Mouse (Mus musculus) MEL (cell line): ENCODE measurements around the gene Clptm1. TPM values are rescaled to one million over a fixed set of nuclear protein-coding genes. Genes with fewer than 3 reads are reported as not detected.

ENCODE experiments used
- DNase-seq: peaks from one replicate; pipeline ENCODE4 v3.0.0; 2011; ENCODE audit warnings: low read depth, low spot score
- H3K27ac ChIP-seq: 2 replicates; pipeline ENCODE4 v1.5.1; 2012; ENCODE audit warnings: low read depth, mild to moderate bottlenecking, control low read depth, low read length, moderate library complexity; ENCODE audit not compliant: control insufficient read depth
- H3K27me3 ChIP-seq, 2 experiments: fragments of 150-350 bp in 1 of 2; sonication (generic) in 1 of 2; 2 replicates each; pipeline ENCODE4 v1.6.1; 2012; ENCODE audit warnings: low read length in 2 of 2, mild to moderate bottlenecking in 2 of 2, improper control_type of control experiment in 1 of 2, moderate library complexity in 1 of 2; ENCODE audit not compliant: insufficient read depth in 2 of 2, control insufficient read depth in 1 of 2
- H3K36me3 ChIP-seq, 2 experiments: 2 replicates each; pipeline ENCODE4 v1.6.1; 2012 to 2014; ENCODE audit warnings: low read length in 2 of 2, improper control_type of control experiment in 1 of 2, inconsistent platforms in 1 of 2, mild to moderate bottlenecking in 1 of 2; ENCODE audit not compliant: insufficient read depth in 2 of 2, control insufficient read depth in 1 of 2
- H3K4me1 ChIP-seq, 2 experiments: fragments of 150-350 bp in 1 of 2; sonication (generic) in 1 of 2; 2 replicates each; pipeline ENCODE4 v1.6.1; 2012; ENCODE audit warnings: low read length in 2 of 2, improper control_type of control experiment in 1 of 2, mild to moderate bottlenecking in 1 of 2; ENCODE audit not compliant: insufficient read depth in 2 of 2, control insufficient read depth in 1 of 2
- H3K4me3 ChIP-seq, 2 experiments: fragments of 150-350 bp in 1 of 2; sonication (generic) in 1 of 2; 2 replicates each; pipeline ENCODE4 v1.5.1; 2012; ENCODE audit warnings: low read depth in 2 of 2, low read length in 2 of 2, mild to moderate bottlenecking in 2 of 2, moderate library complexity in 2 of 2, control low read depth in 1 of 2, improper control_type of control experiment in 1 of 2; ENCODE audit not compliant: control insufficient read depth in 1 of 2, insufficient read depth in 1 of 2
- H3K79me2 ChIP-seq: 2 replicates; pipeline ENCODE4 v1.6.1; 2012; ENCODE audit warnings: mild to moderate bottlenecking, low read length, moderate library complexity; ENCODE audit not compliant: control insufficient read depth, poor library complexity, insufficient read depth
- H3K9ac ChIP-seq: 2 replicates; pipeline ENCODE4 v1.6.1; 2012; ENCODE audit warnings: low read depth, mild to moderate bottlenecking, control low read depth, low read length, moderate library complexity; ENCODE audit not compliant: control insufficient read depth, poor library complexity, severe bottlenecking
- H3K9me3 ChIP-seq: fragments of 150-350 bp; sonication (generic); replicated peaks from 2 replicates; pipeline ENCODE4 v1.6.1; 2012; ENCODE audit warnings: mild to moderate bottlenecking, low read length, improper control_type of control experiment, moderate library complexity; ENCODE audit not compliant: insufficient read depth
- BHLHE40 ChIP-seq: IDR thresholded peaks from 2 replicates; pipeline ENCODE4 v1.6.1; 2012; ENCODE audit warnings: low read depth, mild to moderate bottlenecking, inconsistent platforms, low read length, improper control_type of control experiment, borderline replicate concordance
- CTCF ChIP-seq, 3 experiments: IDR thresholded peaks in 2 of 3; conservative IDR thresholded peaks in 1 of 3; 2 replicates each; pipeline ENCODE4 v1.5.1; 2011 to 2012; ENCODE audit warnings: low read length in 3 of 3, low read depth in 2 of 3, mild to moderate bottlenecking in 2 of 3, improper control_type of control experiment in 1 of 3, inconsistent platforms in 1 of 3, mixed read lengths in 1 of 3, moderate library complexity in 1 of 3; ENCODE audit not compliant: control insufficient read depth in 1 of 3, insufficient read depth in 1 of 3, poor library complexity in 1 of 3, severe bottlenecking in 1 of 3
- E2F4 ChIP-seq: IDR thresholded peaks from 2 replicates; pipeline ENCODE4 v1.6.1; 2011; ENCODE audit warnings: low read depth, low read length, improper control_type of control experiment, borderline replicate concordance
- ELF1 ChIP-seq: IDR thresholded peaks from 2 replicates; pipeline ENCODE4 v1.6.1; 2014; ENCODE audit warnings: low read depth, mild to moderate bottlenecking, inconsistent platforms, low read length, improper control_type of control experiment, moderate library complexity
- EP300 ChIP-seq, 2 experiments: IDR thresholded peaks; 2 replicates each; pipeline ENCODE4 v1.6.1; 2011; ENCODE audit warnings: improper control_type of control experiment in 2 of 2, low read length in 2 of 2, low read depth in 1 of 2, mild to moderate bottlenecking in 1 of 2
- ETS1 ChIP-seq: IDR thresholded peaks from 2 replicates; pipeline ENCODE4 v1.6.1; 2012; ENCODE audit warnings: low read depth, mild to moderate bottlenecking, inconsistent platforms, low read length, improper control_type of control experiment, moderate library complexity
- GATA1 ChIP-seq: IDR thresholded peaks from 2 replicates; pipeline ENCODE4 v1.6.1; 2011; ENCODE audit warnings: low read depth, low read length, improper control_type of control experiment
- HCFC1 ChIP-seq: IDR thresholded peaks from 2 replicates; pipeline ENCODE4 v1.6.1; 2012; ENCODE audit warnings: low read depth, mild to moderate bottlenecking, inconsistent platforms, low read length, improper control_type of control experiment, moderate library complexity
- JUND ChIP-seq: IDR thresholded peaks from 2 replicates; pipeline ENCODE4 v1.6.1; 2011; ENCODE audit warnings: low read depth, mild to moderate bottlenecking, improper control_type of control experiment, low read length
- MAFK ChIP-seq: IDR thresholded peaks from 2 replicates; pipeline ENCODE4 v1.6.1; 2011; ENCODE audit warnings: low read depth, mild to moderate bottlenecking, low read length, improper control_type of control experiment, borderline replicate concordance
- MAZ ChIP-seq: IDR thresholded peaks from 2 replicates; pipeline ENCODE4 v1.6.1; 2012; ENCODE audit warnings: low read depth, mild to moderate bottlenecking, inconsistent platforms, low read length, improper control_type of control experiment
- MEF2A ChIP-seq: IDR thresholded peaks from 2 replicates; pipeline ENCODE4 v1.6.1; 2014; ENCODE audit warnings: low read depth, mild to moderate bottlenecking, inconsistent platforms, low read length, improper control_type of control experiment; ENCODE audit not compliant: poor library complexity, insufficient replicate concordance, severe bottlenecking; ENCODE audit errors: extremely low read depth
- MXI1 ChIP-seq: IDR thresholded peaks from 2 replicates; pipeline ENCODE4 v1.6.1; 2011; ENCODE audit warnings: mild to moderate bottlenecking, low read depth, low read length, improper control_type of control experiment
- MYB ChIP-seq: IDR thresholded peaks from 2 replicates; pipeline ENCODE4 v1.6.1; 2011; ENCODE audit warnings: mild to moderate bottlenecking, low read depth, low read length, improper control_type of control experiment
- MYC ChIP-seq: IDR thresholded peaks from 2 replicates; pipeline ENCODE4 v1.6.1; 2011; ENCODE audit warnings: low read depth, mild to moderate bottlenecking, low read length, improper control_type of control experiment, moderate library complexity
- NELFE ChIP-seq: IDR thresholded peaks from 2 replicates; pipeline ENCODE4 v1.6.1; 2011; ENCODE audit warnings: low read depth, low read length, improper control_type of control experiment
- NRF1 ChIP-seq: IDR thresholded peaks from 2 replicates; pipeline ENCODE4 v1.6.1; 2014; ENCODE audit warnings: low read depth, mild to moderate bottlenecking, inconsistent platforms, low read length, improper control_type of control experiment, moderate library complexity; ENCODE audit not compliant: poor library complexity, insufficient read depth, severe bottlenecking
- POLR2A ChIP-seq, 2 experiments: IDR thresholded peaks; 2 replicates each; pipeline ENCODE4 v1.6.1; 2011 to 2012; ENCODE audit warnings: low read length in 2 of 2, mild to moderate bottlenecking in 2 of 2, control low read depth in 1 of 2, improper control_type of control experiment in 1 of 2, low read depth in 1 of 2, moderate library complexity in 1 of 2; ENCODE audit not compliant: control insufficient read depth in 1 of 2, insufficient read depth in 1 of 2, poor library complexity in 1 of 2
- POLR2AphosphoS2 ChIP-seq: IDR thresholded peaks from 2 replicates; pipeline ENCODE4 v1.6.1; 2011; ENCODE audit warnings: low read length, improper control_type of control experiment
- RCOR1 ChIP-seq: IDR thresholded peaks from 2 replicates; pipeline ENCODE4 v1.6.1; 2012; ENCODE audit warnings: low read depth, mild to moderate bottlenecking, inconsistent platforms, low read length, improper control_type of control experiment
- SIN3A ChIP-seq: IDR thresholded peaks from 2 replicates; pipeline ENCODE4 v1.6.1; 2012; ENCODE audit warnings: low read length, improper control_type of control experiment, inconsistent platforms
- TAL1 ChIP-seq: IDR thresholded peaks from 2 replicates; pipeline ENCODE4 v1.6.1; 2012; ENCODE audit warnings: mild to moderate bottlenecking, inconsistent platforms, low read length, moderate library complexity, mixed read lengths
- TBP ChIP-seq: IDR thresholded peaks from 2 replicates; pipeline ENCODE4 v1.8.0; 2011; ENCODE audit warnings: low read depth, low read length, improper control_type of control experiment
- TCF12 ChIP-seq: IDR thresholded peaks from 2 replicates; pipeline ENCODE4 v1.6.1; 2014; ENCODE audit warnings: low read depth, mild to moderate bottlenecking, inconsistent platforms, low read length, improper control_type of control experiment, moderate library complexity
- ZC3H11A ChIP-seq: IDR thresholded peaks from 2 replicates; pipeline ENCODE4 v1.6.1; 2012; ENCODE audit warnings: low read depth, mild to moderate bottlenecking, inconsistent platforms, low read length, improper control_type of control experiment
- ZKSCAN1 ChIP-seq: IDR thresholded peaks from 2 replicates; pipeline ENCODE4 v1.6.1; 2012; ENCODE audit warnings: low read depth, mild to moderate bottlenecking, inconsistent platforms, low read length, improper control_type of control experiment, moderate library complexity
- ZMIZ1 ChIP-seq: IDR thresholded peaks from 2 replicates; pipeline ENCODE4 v1.6.1; 2012; ENCODE audit warnings: low read depth, mild to moderate bottlenecking, inconsistent platforms, low read length, improper control_type of control experiment, moderate library complexity
- ZNF384 ChIP-seq: IDR thresholded peaks from 2 replicates; pipeline ENCODE4 v1.6.1; 2012; ENCODE audit warnings: low read depth, mild to moderate bottlenecking, inconsistent platforms, low read length, improper control_type of control experiment
- polyA plus RNA-seq, 2 experiments: library from polyadenylated mRNA; stranded (reverse) in 1 of 2; unstranded in 1 of 2; fragments of >175 nt in 1 of 2; fragments of >200 nt in 1 of 2; gene quantifications; 2 replicates each; pipeline versions ENCODE4 v1.2.1 to v1.2.4; 2012; ENCODE audit warnings: low replicate concordance in 2 of 2, low read depth in 1 of 2; ENCODE audit not compliant: insufficient read length in 2 of 2, insufficient read depth in 1 of 2, missing spikeins in 1 of 2
- total RNA-seq: library from RNA; depleted of rRNA; stranded (reverse); fragments of 300-350 nt; gene quantifications from 2 replicates; pipeline ENCODE4 v1.2.3, GENCODE M21; 2012

The Clptm1 gene
- total and polyA plus RNA-seq, 3 experiments, result 58.5 to 102 (median 62.4) TPM

DNA sequence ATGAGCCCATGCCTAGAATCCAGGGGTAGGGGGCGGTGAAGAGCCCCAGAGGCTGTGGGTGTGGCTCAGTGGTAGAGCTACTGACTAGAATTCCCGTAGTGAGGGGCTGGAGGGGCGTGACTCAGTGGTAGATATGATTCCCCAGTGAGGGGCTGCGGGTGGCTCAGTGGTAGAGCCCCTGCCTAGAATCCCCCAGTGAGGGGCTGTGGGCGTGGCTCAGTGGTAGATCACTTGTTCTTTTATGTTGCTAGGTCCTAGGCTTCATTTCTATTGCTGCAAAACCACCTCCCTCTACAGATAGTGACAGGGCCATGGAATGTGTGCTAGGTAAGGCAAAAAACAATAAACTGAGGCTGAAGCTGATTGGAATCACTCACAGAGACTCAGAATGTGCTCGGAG lies 31.0 kb upstream of the Clptm1 start:
- no peak overlapping the region for H3K4me3 ChIP-seq
- H3K9ac ChIP-seq, result no peak overlapping the region
- DNase-seq, result no peak
- no peak for TF ChIP-seq TCF12
- 0 out of 2 replicates have a peak, but pooled peaks have one; percentile 32 for TF ChIP-seq MYC
- TF ChIP-seq ZMIZ1, result 0 out of 2 replicates have a peak, but pooled peaks have one; percentile 23
- peak in 2 of 3 experiments; percentile 5 to 13; a peak in 2 of 6 replicates for TF ChIP-seq CTCF (IDR thresholded peaks at IDR 0.05 in 2 of 3, conservative IDR thresholded peaks at IDR 0.05 in 1 of 3; ENCODE audit: control insufficient read depth in 1 of 3, insufficient read depth in 1 of 3, low read depth in 2 of 3, low read length in 3 of 3, poor library complexity in 1 of 3, severe bottlenecking in 1 of 3)
- no peaks in the 10 kb centered on the region for H3K9me3 ChIP-seq
- H3K4me1 ChIP-seq, result peaks cover 14 to 49% of the 10 kb centered on the region in 2 experiments
- H3K27me3 ChIP-seq, result no peaks in the 10 kb centered on the region
- H3K27ac ChIP-seq, result peak overlapping the region; percentile 98
- H3K36me3 ChIP-seq, result peaks cover 0 to 44% of the 10 kb centered on the region in 2 experiments; a peak in 2 of 4 replicates
- no peaks in the 10 kb centered on the region for H3K79me2 ChIP-seq

DNA sequence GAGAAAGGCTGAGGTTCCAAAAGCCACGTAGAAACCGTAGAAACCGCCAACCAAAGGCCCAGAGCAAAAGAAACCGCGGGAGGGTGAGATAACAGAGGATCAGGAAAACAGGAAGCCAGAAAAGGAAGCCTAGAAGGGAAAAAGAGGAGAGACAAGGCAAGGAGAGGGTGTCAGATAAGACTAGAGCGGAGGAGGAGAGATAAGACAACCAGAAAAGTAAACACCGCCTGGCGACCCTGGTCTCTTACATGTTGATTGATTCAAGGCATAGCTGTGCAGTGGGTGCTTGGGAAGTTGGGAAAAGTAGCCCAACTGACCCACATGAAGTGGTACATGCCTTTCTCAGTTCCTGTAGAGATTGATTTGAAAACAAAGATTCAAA lies 30.4 kb upstream of the Clptm1 start:
- Histone ChIP-seq H3K79me2 (no peaks in the 10 kb centered on the region), H3K4me1 (peaks cover 14 to 42% of the 10 kb centered on the region in 2 experiments), H3K4me3 (peak overlapping the region in 1 of 2 experiments; percentile 15; a peak in 1 of 4 replicates)
- TF ChIP-seq MAFK (peak; percentile 81; the same call in 1 of the 2 replicates), ZMIZ1 (peak; percentile 68; the same call in 1 of the 2 replicates), ZC3H11A (no peak), ZKSCAN1 (no peak), ELF1 (peak; percentile 48; the same call in 1 of the 2 replicates), TAL1 (peak; percentile 77), E2F4 (0 out of 2 replicates have a peak, but pooled peaks have one; percentile 35), EP300 (IDR thresholded peaks at IDR 0.05; ENCODE audit: low read depth in 1 of 2, low read length in 2 of 2) (peak; percentile 97 to 99), TCF12 (peak; percentile 97), JUND (no peak), HCFC1 (peak; percentile 66), POLR2AphosphoS2 (peak; percentile 59), SIN3A (peak; percentile 94), MXI1 (peak; percentile 75), ETS1 (peak; percentile 89), GATA1 (peak; percentile 99), MYB (peak; percentile 95), TBP (no peak), MAZ (peak; percentile 79), BHLHE40 (peak; percentile 56; the same call in 1 of the 2 replicates), RCOR1 (peak; percentile 97), POLR2A (IDR thresholded peaks at IDR 0.05; ENCODE audit: control insufficient read depth in 1 of 2, insufficient read depth in 1 of 2, low read depth in 1 of 2, low read length in 2 of 2, poor library complexity in 1 of 2) (no peak; a peak in 1 of 4 replicates), MEF2A (peak; percentile 66; the same call in 1 of the 2 replicates), ZNF384 (0 out of 2 replicates have a peak, but pooled peaks have one; percentile 26), NRF1 (no peak), NELFE (0 out of 2 replicates have a peak, but pooled peaks have one; percentile 44)
- TF ChIP-seq, all 39 proteins: peak for 20
- Histone ChIP-seq H3K36me3 (peaks cover 0 to 40% of the 10 kb centered on the region in 2 experiments; a peak in 2 of 4 replicates), H3K27me3 (no peaks in the 10 kb centered on the region), H3K9me3 (no peaks in the 10 kb centered on the region), H3K27ac (peak overlapping the region; percentile 98), H3K9ac (peak overlapping the region; percentile 65)
- peak; percentile 82 for DNase-seq
